Mouse (Mus musculus): ENCODE measurements around the gene Ppat. TPM values are rescaled to one million over a fixed set of nuclear protein-coding genes. Genes with fewer than 3 reads are reported as not detected.

Gene Ppat
- polyA plus RNA-seq, 1 experiment, result 12.9 TPM

DNA sequence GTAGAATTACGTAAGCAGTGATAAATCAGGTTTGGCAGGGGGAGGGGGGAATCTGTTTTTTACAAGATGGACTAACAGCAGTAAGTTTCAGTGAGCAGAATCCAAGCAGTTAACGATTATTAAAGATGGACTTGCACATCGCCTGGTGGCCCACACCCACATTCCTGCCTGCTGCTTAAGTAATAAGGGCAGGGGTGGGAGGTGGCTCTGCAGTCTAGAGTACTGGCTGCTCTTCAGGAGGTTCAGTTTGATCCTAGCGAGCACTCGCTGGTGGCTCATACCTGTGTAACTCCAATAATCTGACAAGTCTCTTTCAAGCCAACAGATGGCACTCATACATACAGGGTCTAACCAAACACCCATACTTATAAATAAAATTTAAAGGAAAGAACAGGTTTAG lies 8.2 kb upstream of the Ppat start:
- TF ChIP-seq POLR2A (IDR thresholded peaks at IDR 0.05; ENCODE audit: low read depth, low read length) (no peak), CTCF (conservative IDR thresholded peaks at IDR 0.05; ENCODE audit: insufficient read depth, insufficient read length, low read depth, low read length) (no peak)
- peak; percentile 64 for DNase-seq
- no peak overlapping the region for H3K27ac ChIP-seq (ENCODE audit: insufficient read depth, low read depth, low read length)
- 57% methylated on average over 5 of the region's 5 CpGs for whole genome bisulfite sequencing
- no peaks in the 10 kb centered on the region for H3K27me3 ChIP-seq (replicated peaks; ENCODE audit: control insufficient read depth, insufficient read depth, low read length)
- no peak overlapping the region for H3K4me3 ChIP-seq (ENCODE audit: insufficient read depth, low read depth, low read length)
- peaks cover 19% of the 10 kb centered on the region for H3K36me3 ChIP-seq (ENCODE audit: control insufficient read depth, insufficient read depth, low read length)
- peaks cover 3% of the 10 kb centered on the region for H3K4me1 ChIP-seq (ENCODE audit: control insufficient read depth, insufficient read depth, low read length)

GRCm38 (mm10) chr5:76957954-76958353 lies 6.6 kb upstream of the Ppat start:
- WGBS, result 84% methylated on average over 1 of the region's 1 CpGs
- H3K27ac ChIP-seq (ENCODE audit: insufficient read depth, low read depth, low read length), result no peak overlapping the region
- peaks cover 8% of the 10 kb centered on the region for H3K4me1 ChIP-seq (ENCODE audit: control insufficient read depth, insufficient read depth, low read length)
- H3K27me3 ChIP-seq (replicated peaks; ENCODE audit: control insufficient read depth, insufficient read depth, low read length), result no peaks in the 10 kb centered on the region
- DNase-seq, result no peak
- TF ChIP-seq POLR2A (IDR thresholded peaks at IDR 0.05; ENCODE audit: low read depth, low read length), result no peak
- TF ChIP-seq CTCF (conservative IDR thresholded peaks at IDR 0.05; ENCODE audit: insufficient read depth, insufficient read length, low read depth, low read length), result peak; percentile 37; the same call in 1 of the 2 replicates
- H3K4me3 ChIP-seq (ENCODE audit: insufficient read depth, low read depth, low read length), result no peak overlapping the region
- peaks cover 15% of the 10 kb centered on the region for H3K36me3 ChIP-seq (ENCODE audit: control insufficient read depth, insufficient read depth, low read length)

GRCm38 (mm10) chr5:76955474-76955873 lies 4.1 kb upstream of the Ppat start:
- no peak for DNase-seq
- no peak for TF ChIP-seq POLR2A (IDR thresholded peaks at IDR 0.05; ENCODE audit: low read depth, low read length)
- no peak for TF ChIP-seq CTCF (conservative IDR thresholded peaks at IDR 0.05; ENCODE audit: insufficient read depth, insufficient read length, low read depth, low read length)
- WGBS, result 77% methylated on average over 4 of the region's 4 CpGs
- H3K27me3 ChIP-seq (replicated peaks; ENCODE audit: control insufficient read depth, insufficient read depth, low read length), result no peaks in the 10 kb centered on the region
- H3K4me3 ChIP-seq (ENCODE audit: insufficient read depth, low read depth, low read length), result no peak overlapping the region
- H3K4me1 ChIP-seq (ENCODE audit: control insufficient read depth, insufficient read depth, low read length), result peaks cover 8% of the 10 kb centered on the region
- peaks cover 13% of the 10 kb centered on the region for H3K36me3 ChIP-seq (ENCODE audit: control insufficient read depth, insufficient read depth, low read length)
- no peak overlapping the region for H3K27ac ChIP-seq (ENCODE audit: insufficient read depth, low read depth, low read length)

- 67% methylated on average over 6 of the region's 6 CpGs for WGBS
- Histone ChIP-seq H3K36me3 (ENCODE audit: control insufficient read depth, insufficient read depth, low read length) (peaks cover 10% of the 10 kb centered on the region), H3K27ac (ENCODE audit: insufficient read depth, low read depth, low read length) (no peak overlapping the region), H3K4me1 (ENCODE audit: control insufficient read depth, insufficient read depth, low read length) (peaks cover 5% of the 10 kb centered on the region), H3K27me3 (replicated peaks; ENCODE audit: control insufficient read depth, insufficient read depth, low read length) (no peaks in the 10 kb centered on the region), H3K4me3 (ENCODE audit: insufficient read depth, low read depth, low read length) (no peak overlapping the region)
- DNase-seq, result no peak
- TF ChIP-seq CTCF (conservative IDR thresholded peaks at IDR 0.05; ENCODE audit: insufficient read depth, insufficient read length, low read depth, low read length) (no peak), POLR2A (IDR thresholded peaks at IDR 0.05; ENCODE audit: low read depth, low read length) (no peak)
Observed at GRCm38 (mm10) chr5:76954271-76954900, 3.0 kb upstream of the Ppat start.

DNA sequence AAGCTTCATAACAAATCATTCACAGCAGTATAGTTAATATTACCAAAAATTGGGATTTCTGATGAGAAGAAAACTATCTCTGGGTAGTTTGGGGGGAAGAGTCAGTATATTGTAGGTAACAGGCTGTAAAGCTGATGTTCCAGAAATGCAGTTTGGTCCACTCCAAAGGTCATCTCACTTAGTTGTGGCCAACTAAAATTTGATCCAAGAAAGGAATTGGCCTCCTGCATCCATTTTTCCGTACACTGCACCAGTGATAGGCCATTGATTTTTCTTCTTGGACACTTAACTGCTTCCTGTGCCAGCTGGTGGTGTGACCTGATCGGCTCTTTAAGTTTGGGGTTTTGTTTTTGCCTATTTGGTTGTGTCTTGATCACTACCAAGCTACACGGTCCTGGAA lies 2.4 kb upstream of the Ppat start:
- H3K36me3 ChIP-seq (ENCODE audit: control insufficient read depth, insufficient read depth, low read length), result peaks cover 10% of the 10 kb centered on the region
- peak; percentile 60 for DNase-seq
- no peak overlapping the region for H3K27ac ChIP-seq (ENCODE audit: insufficient read depth, low read depth, low read length)
- H3K27me3 ChIP-seq (replicated peaks; ENCODE audit: control insufficient read depth, insufficient read depth, low read length), result no peaks in the 10 kb centered on the region
- no peak overlapping the region for H3K4me3 ChIP-seq (ENCODE audit: insufficient read depth, low read depth, low read length)
- TF ChIP-seq CTCF (conservative IDR thresholded peaks at IDR 0.05; ENCODE audit: insufficient read depth, insufficient read length, low read depth, low read length), result no peak
- no peak for TF ChIP-seq POLR2A (IDR thresholded peaks at IDR 0.05; ENCODE audit: low read depth, low read length)
- H3K4me1 ChIP-seq (ENCODE audit: control insufficient read depth, insufficient read depth, low read length), result peaks cover 5% of the 10 kb centered on the region; the same call in 1 of the 2 replicates
- 33% methylated on average over 3 of the region's 3 CpGs for WGBS

- WGBS, result 6% methylated on average over 7 of the region's 7 CpGs
- TF ChIP-seq POLR2A (IDR thresholded peaks at IDR 0.05; ENCODE audit: low read depth, low read length) (no peak), CTCF (conservative IDR thresholded peaks at IDR 0.05; ENCODE audit: insufficient read depth, insufficient read length, low read depth, low read length) (0 out of 2 replicates have a peak, but pooled peaks have one; percentile 4)
- Histone ChIP-seq H3K4me3 (ENCODE audit: insufficient read depth, low read depth, low read length) (peak overlapping the region; percentile 85), H3K36me3 (ENCODE audit: control insufficient read depth, insufficient read depth, low read length) (peaks cover 4% of the 10 kb centered on the region), H3K4me1 (ENCODE audit: control insufficient read depth, insufficient read depth, low read length) (peaks cover 13% of the 10 kb centered on the region), H3K27ac (ENCODE audit: insufficient read depth, low read depth, low read length) (peak overlapping the region; percentile 93), H3K27me3 (replicated peaks; ENCODE audit: control insufficient read depth, insufficient read depth, low read length) (no peaks in the 10 kb centered on the region)
- no peak for DNase-seq
Observed at GRCm38 (mm10) chr5:76952112-76953040, 998 bp upstream of the Ppat start.
